8 mouse cellular contexts compared by ENCODE assay signal in the genomic region with DNA sequence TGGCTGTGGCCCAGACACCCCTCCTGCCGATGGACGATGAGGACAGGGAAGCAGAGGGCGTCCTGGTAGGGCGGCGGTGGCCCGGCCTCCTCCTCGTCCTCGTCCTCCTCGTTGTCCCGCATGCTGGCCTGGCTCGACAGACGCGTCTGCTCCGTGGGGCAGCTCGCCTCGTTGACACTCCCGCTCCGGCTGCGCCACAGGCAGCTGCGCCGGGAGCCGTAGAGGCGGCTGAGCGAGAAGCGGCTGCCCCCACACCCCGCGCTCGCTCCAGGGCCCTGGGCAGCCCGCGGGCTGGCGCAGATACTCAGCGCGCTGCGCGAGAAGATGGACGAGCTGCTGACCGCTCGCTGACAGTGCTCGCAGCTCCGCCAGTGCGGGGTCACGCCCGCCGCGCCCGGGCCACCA. TPM values are rescaled to one million over a fixed set of nuclear protein-coding genes. Genes with fewer than 3 reads are reported as not detected.
DNase-seq lines count a peak whose midpoint lies in the region; ATAC-seq and TF ChIP-seq lines count a peak whose summit lies in the region.

No protein-coding gene starts in this region.

- DNase-seq in heart, postnatal 10 days, result no peak
- DNase-seq in limb, embryonic 11.5 days (ENCODE audit: low spot score), result peak; percentile 45
- DNase-seq in c-Kit-positive CD71-positive TER-119-positive erythroid progenitor cells, embryonic 14.5 days (ENCODE audit: low spot score), result no peak
- no peak for DNase-seq in spleen, postnatal 36 days (ENCODE audit: low spot score in 2 of 2)
- DNase-seq in kidney, adult 8-10 months, result no peak

- 2% methylated on average over 35 of the region's 46 CpGs for WGBS in heart, embryonic 14.5 days
- WGBS in embryonic facial prominence, embryonic 12.5 days, result 10% methylated on average over 46 of the region's 46 CpGs
- 3% methylated on average over 46 of the region's 46 CpGs for WGBS in limb, embryonic 11.5 days

- H3K9me3 ChIP-seq in heart, embryonic 14.5 days (ENCODE audit: control insufficient read depth, low read length), result no peaks in the 10 kb centered on the region
- no peaks in the 10 kb centered on the region for H3K9me3 ChIP-seq in ES-Bruce4 (replicated peaks; ENCODE audit: control insufficient read depth, insufficient read depth, low read length, poor library complexity, severe bottlenecking)
- H3K9me3 ChIP-seq in embryonic facial prominence, embryonic 12.5 days, result no peaks in the 10 kb centered on the region
- H3K9me3 ChIP-seq in limb, embryonic 11.5 days (ENCODE audit: control insufficient read depth, low read length), result no peaks in the 10 kb centered on the region

- TF ChIP-seq EP300 in ES-Bruce4 (IDR thresholded peaks at IDR 0.05; ENCODE audit: insufficient read depth, low read depth, low read length), result no peak

- H3K27me3 ChIP-seq in heart, embryonic 14.5 days (ENCODE audit: control insufficient read depth, insufficient read depth, low read length), result peaks cover 94% of the 10 kb centered on the region
- H3K27me3 ChIP-seq in ES-Bruce4 (ENCODE audit: control insufficient read depth, insufficient read depth, low read length, poor library complexity, severe bottlenecking), result no peaks in the 10 kb centered on the region
- peaks cover 79% of the 10 kb centered on the region for H3K27me3 ChIP-seq in embryonic facial prominence, embryonic 12.5 days
- peaks cover 58% of the 10 kb centered on the region for H3K27me3 ChIP-seq in limb, embryonic 11.5 days (ENCODE audit: control insufficient read depth, insufficient read depth, low read length)

- H3K36me3 ChIP-seq in heart, embryonic 14.5 days (ENCODE audit: control insufficient read depth, insufficient read depth, low read length), result no peaks in the 10 kb centered on the region
- no peaks in the 10 kb centered on the region for H3K36me3 ChIP-seq in ES-Bruce4 (ENCODE audit: control insufficient read depth, insufficient read depth, low read length, poor library complexity, severe bottlenecking)
- H3K36me3 ChIP-seq in embryonic facial prominence, embryonic 12.5 days, result peaks cover 8% of the 10 kb centered on the region
- H3K36me3 ChIP-seq in limb, embryonic 11.5 days (ENCODE audit: control insufficient read depth, insufficient read depth, low read length), result no peaks in the 10 kb centered on the region

- TF ChIP-seq POLR2A in ES-Bruce4 (IDR thresholded peaks at IDR 0.05; ENCODE audit: insufficient read depth, low read length), result no peak

- H3K4me3 ChIP-seq in heart, embryonic 14.5 days (ENCODE audit: control insufficient read depth in 1 of 2, insufficient read depth in 1 of 2, low read depth in 1 of 2, low read length in 2 of 2), result peak overlapping the region; percentile 14 to 35
- H3K4me3 ChIP-seq in ES-Bruce4 (ENCODE audit: low read depth, low read length), result peak overlapping the region; percentile 36
- H3K4me3 ChIP-seq in embryonic facial prominence, embryonic 12.5 days, result peak overlapping the region; percentile 19
- H3K4me3 ChIP-seq in limb, embryonic 11.5 days (ENCODE audit: low read depth, low read length), result peak overlapping the region; percentile 7

- no peak for TF ChIP-seq CTCF in ES-Bruce4 (IDR thresholded peaks at IDR 0.05; ENCODE audit: low read depth, low read length)

- peaks cover 0 to 21% of the 10 kb centered on the region in 2 experiments; a peak in 3 of 4 replicates for H3K4me1 ChIP-seq in heart, embryonic 14.5 days (ENCODE audit: control insufficient read depth in 2 of 2, insufficient read depth in 2 of 2, low read length in 2 of 2)
- H3K4me1 ChIP-seq in ES-Bruce4 (ENCODE audit: control insufficient read depth, insufficient read depth, low read length), result peaks cover 3% of the 10 kb centered on the region
- H3K4me1 ChIP-seq in embryonic facial prominence, embryonic 12.5 days, result peaks cover 29% of the 10 kb centered on the region
- peaks cover 19% of the 10 kb centered on the region for H3K4me1 ChIP-seq in limb, embryonic 11.5 days (ENCODE audit: control insufficient read depth, insufficient read depth, low read length)

- no peak overlapping the region for H3K27ac ChIP-seq in heart, embryonic 14.5 days (replicated peaks in 1 of 2; ENCODE audit: control insufficient read depth in 1 of 2, insufficient read depth in 1 of 2, low read depth in 2 of 2, low read length in 2 of 2)
- H3K27ac ChIP-seq in ES-Bruce4 (ENCODE audit: insufficient read depth, low read length), result no peak overlapping the region
- H3K27ac ChIP-seq in embryonic facial prominence, embryonic 12.5 days, result no peak overlapping the region
- no peak overlapping the region for H3K27ac ChIP-seq in limb, embryonic 11.5 days (replicated peaks; ENCODE audit: low read depth, low read length)

- intact Hi-C loops in heart, postnatal 10 days (cut with DNase I), result no loop called here

- peak overlapping the region; percentile 66 for H3K4me2 ChIP-seq in heart, embryonic 14.5 days (ENCODE audit: low read length)
- H3K4me2 ChIP-seq in embryonic facial prominence, embryonic 12.5 days (replicated peaks), result peak overlapping the region; percentile 33
- peak overlapping the region; percentile 26 for H3K4me2 ChIP-seq in limb, embryonic 11.5 days (ENCODE audit: low read depth, severe bottlenecking)

- H3K9ac ChIP-seq in heart, embryonic 14.5 days (ENCODE audit: low read length), result no peak overlapping the region
- H3K9ac ChIP-seq in ES-Bruce4 (ENCODE audit: low read depth, poor library complexity, severe bottlenecking), result peak overlapping the region; percentile 18
- 0 out of 2 replicates have a peak overlapping the region, but pooled peaks have one; percentile 24 for H3K9ac ChIP-seq in embryonic facial prominence, embryonic 12.5 days
- H3K9ac ChIP-seq in limb, embryonic 11.5 days (ENCODE audit: low read length), result no peak overlapping the region

- ATAC-seq in heart, embryonic 14.5 days (ENCODE audit: insufficient number of reproducible peaks, insufficient read depth, low FRiP score, low read depth), result no peak
- no peak for ATAC-seq in embryonic facial prominence, embryonic 12.5 days (ENCODE audit: insufficient number of reproducible peaks, insufficient read depth, low FRiP score, low TSS enrichment)
- no peak for ATAC-seq in limb, embryonic 11.5 days (ENCODE audit: insufficient number of reproducible peaks, low FRiP score, low TSS enrichment, low read depth)

RNA-seq across cellular contexts. Expression of a gene that starts 4.6 kb away (rescaled TPM):
- polyA plus RNA-seq in heart, embryonic 14.5 days (2014; fragmentation: Nextera tagmentation; extraction: Ambion mirVana), result 0.47 and 0.55 TPM in 2 replicates
- total RNA-seq in heart, postnatal 10 days (2021), result under 1 TPM; 0.05 to 0.12 TPM
- 1.5 and 1.8 TPM in 2 replicates for polyA plus RNA-seq in ES-Bruce4 (2011; ENCODE audit: insufficient read depth, insufficient read length, low read depth, missing spikeins)
- polyA plus RNA-seq in embryonic facial prominence, embryonic 12.5 days (2016; fragmentation: Nextera tagmentation; extraction: Ambion mirVana), result 9.2 and 11.1 TPM in 2 replicates
- polyA plus RNA-seq in limb, embryonic 11.5 days (2014; fragmentation: Nextera tagmentation; extraction: Ambion mirVana), result 5.2 and 5.7 TPM in 2 replicates

RNA-seq across cellular contexts. Expression of a gene that starts 10.6 kb away (rescaled TPM):
- 2.7 and 2.9 TPM in 2 replicates for polyA plus RNA-seq in heart, embryonic 14.5 days (2014; fragmentation: Nextera tagmentation; extraction: Ambion mirVana)
- total RNA-seq in heart, postnatal 10 days (2021), result 1 to 10 TPM; 1.8 to 2.7 TPM
- polyA plus RNA-seq in ES-Bruce4 (2011; ENCODE audit: insufficient read depth, insufficient read length, low read depth, missing spikeins), result 2.7 and 3.0 TPM in 2 replicates
- polyA plus RNA-seq in embryonic facial prominence, embryonic 12.5 days (2016; fragmentation: Nextera tagmentation; extraction: Ambion mirVana), result 6.7 and 8.3 TPM in 2 replicates
- polyA plus RNA-seq in limb, embryonic 11.5 days (2014; fragmentation: Nextera tagmentation; extraction: Ambion mirVana), result 5.6 and 6.2 TPM in 2 replicates

RNA-seq across cellular contexts. Expression of a gene that starts 18.8 kb away (rescaled TPM):
- 91.3 and 92.4 TPM in 2 replicates for polyA plus RNA-seq in heart, embryonic 14.5 days (2014; fragmentation: Nextera tagmentation; extraction: Ambion mirVana)
- total RNA-seq in heart, postnatal 10 days (2021), result 10 to 100 TPM; 34.5 to 36.8 TPM
- polyA plus RNA-seq in ES-Bruce4 (2011; ENCODE audit: insufficient read depth, insufficient read length, low read depth, missing spikeins), result 28.2 and 31.7 TPM in 2 replicates
- polyA plus RNA-seq in embryonic facial prominence, embryonic 12.5 days (2016; fragmentation: Nextera tagmentation; extraction: Ambion mirVana), result 108 and 109 TPM in 2 replicates
- 90.5 and 92.0 TPM in 2 replicates for polyA plus RNA-seq in limb, embryonic 11.5 days (2014; fragmentation: Nextera tagmentation; extraction: Ambion mirVana)

RNA-seq across cellular contexts. Expression of a gene that starts 21.6 kb away (rescaled TPM):
- 0.28 and 0.39 TPM in 2 replicates for polyA plus RNA-seq in heart, embryonic 14.5 days (2014; fragmentation: Nextera tagmentation; extraction: Ambion mirVana)
- not detected for total RNA-seq in heart, postnatal 10 days (2021)
- polyA plus RNA-seq in ES-Bruce4 (2011; ENCODE audit: insufficient read depth, insufficient read length, low read depth, missing spikeins), result not detected in 2 replicates
- 1.4 and 1.6 TPM in 2 replicates for polyA plus RNA-seq in embryonic facial prominence, embryonic 12.5 days (2016; fragmentation: Nextera tagmentation; extraction: Ambion mirVana)
- 0.87 and 1.3 TPM in 2 replicates for polyA plus RNA-seq in limb, embryonic 11.5 days (2014; fragmentation: Nextera tagmentation; extraction: Ambion mirVana)

RNA-seq across cellular contexts. Expression of a gene that starts 28.2 kb away (rescaled TPM):
- polyA plus RNA-seq in heart, embryonic 14.5 days (2014; fragmentation: Nextera tagmentation; extraction: Ambion mirVana), result 1,215 and 1,233 TPM in 2 replicates
- total RNA-seq in heart, postnatal 10 days (2021), result 1,000 to 10,000 TPM; 1,000 to 1,054 TPM
- 3,626 and 3,708 TPM in 2 replicates for polyA plus RNA-seq in ES-Bruce4 (2011; ENCODE audit: insufficient read depth, insufficient read length, low read depth, missing spikeins)
- 1,470 and 1,480 TPM in 2 replicates for polyA plus RNA-seq in embryonic facial prominence, embryonic 12.5 days (2016; fragmentation: Nextera tagmentation; extraction: Ambion mirVana)
- polyA plus RNA-seq in limb, embryonic 11.5 days (2014; fragmentation: Nextera tagmentation; extraction: Ambion mirVana), result 1,903 and 1,914 TPM in 2 replicates

Comparison
In these comparisons a context has a peak if more than half of its experiments do, and no peak if none do; other contexts are left out.
1. H3K9ac ChIP-seq: peak in ES-Bruce4 (single experiment) and embryonic facial prominence, embryonic 12.5 days (single experiment); none in heart, embryonic 14.5 days (single experiment) and limb, embryonic 11.5 days (single experiment).
2. Peak in every context shown above with its lines, with median percentiles within 50 percentile points of each other: H3K4me2 ChIP-seq and H3K4me3 ChIP-seq.